Mouse (Mus musculus) liver, embryonic 14.5 days (tissue): ENCODE results near the gene Olfr686.

Experiments used
- CTCF ChIP-seq: IDR thresholded peaks from 2 replicates; pipeline ENCODE4 v1.5.1; 2016; ENCODE audit warnings: antibody characterized with exemption, low read depth, control low read depth
- EP300 ChIP-seq: IDR thresholded peaks from 2 replicates; pipeline ENCODE4 v1.6.1; 2016; ENCODE audit warnings: antibody characterized with exemption, low read depth

- TF ChIP-seq CTCF: peak; percentile 15; the same call in 1 of the 2 replicates
- TF ChIP-seq EP300: no peak
These were observed 18.8 kb upstream of the Olfr686 start for GRCm38 (mm10) chr7:105226072-105226471.
